Mouse (Mus musculus): ENCODE results near the gene Tuba1a.

The Tuba1a gene

GRCm38 (mm10) chr15:98953401-98954356, at the start of gene Tuba1a, which contains the start of gene Gm49450:
Gene Tuba1a (minus strand): TSS chr15:98953703.
Gene Gm49450 (minus strand): TSS chr15:98953551.
- peak; percentile 96 to 97 for DNase-seq (ENCODE audit: low spot score in 2 of 2)

GRCm38 (mm10) chr15:99001451-99001931, 48.0 kb upstream of the Tuba1a start:
- no peak for DNase-seq (ENCODE audit: low spot score in 2 of 2)

- no peak for DNase-seq (ENCODE audit: low spot score in 2 of 2)
These were observed 47.2 kb upstream of the Tuba1a start for GRCm38 (mm10) chr15:99000535-99001283.

GRCm38 (mm10) chr15:98998775-98999157, 45.3 kb upstream of the Tuba1a start:
- DNase-seq (ENCODE audit: low spot score in 2 of 2), result no peak

GRCm38 (mm10) chr15:98997938-98998774, 44.7 kb upstream of the Tuba1a start:
- DNase-seq (ENCODE audit: low spot score in 2 of 2), result no peak

- no peak for DNase-seq (ENCODE audit: low spot score in 2 of 2)
These were observed 43.3 kb upstream of the Tuba1a start for GRCm38 (mm10) chr15:98996840-98997239.

GRCm38 (mm10) chr15:98994957-98995520, 41.5 kb upstream of the Tuba1a start:
- no peak for DNase-seq (ENCODE audit: low spot score in 2 of 2)

GRCm38 (mm10) chr15:98993865-98994264, 40.4 kb upstream of the Tuba1a start:
- peak; percentile 67 to 83 for DNase-seq (ENCODE audit: low spot score in 2 of 2)

- DNase-seq (ENCODE audit: low spot score in 2 of 2), result peak; percentile 81 to 91
These were observed 39.7 kb upstream of the Tuba1a start for GRCm38 (mm10) chr15:98993093-98993793.

GRCm38 (mm10) chr15:98992086-98992912, 38.8 kb upstream of the Tuba1a start:
- peak; percentile 68 to 80 for DNase-seq (ENCODE audit: low spot score in 2 of 2)

GRCm38 (mm10) chr15:98991540-98992050, 38.1 kb upstream of the Tuba1a start:
- no peak for DNase-seq (ENCODE audit: low spot score in 2 of 2)

GRCm38 (mm10) chr15:98990669-98991539, 37.4 kb upstream of the Tuba1a start:
- DNase-seq (ENCODE audit: low spot score in 2 of 2), result no peak

- DNase-seq (ENCODE audit: low spot score in 2 of 2), result no peak
These were observed 36.4 kb upstream of the Tuba1a start for GRCm38 (mm10) chr15:98989701-98990430.

GRCm38 (mm10) chr15:98988787-98989186, 35.3 kb upstream of the Tuba1a start:
- no peak for DNase-seq (ENCODE audit: low spot score in 2 of 2)

- no peak for DNase-seq (ENCODE audit: low spot score in 2 of 2)
These were observed 34.2 kb upstream of the Tuba1a start for GRCm38 (mm10) chr15:98987661-98988181.

- DNase-seq (ENCODE audit: low spot score in 2 of 2), result no peak
These were observed 33.7 kb upstream of the Tuba1a start for GRCm38 (mm10) chr15:98987077-98987630.
